Mouse (Mus musculus): ENCODE results near the gene Plin5. TPM values are rescaled to one million over a fixed set of nuclear protein-coding genes. Genes with fewer than 3 reads are reported as not detected.
"Not testable (repeated sequence)": the region's sequence is repeated elsewhere in the genome, so short reads cannot be mapped to it uniquely, and the experiment has no call there.

Plin5 gene
- total and polyA plus RNA-seq, 3 experiments: not detected

DNA sequence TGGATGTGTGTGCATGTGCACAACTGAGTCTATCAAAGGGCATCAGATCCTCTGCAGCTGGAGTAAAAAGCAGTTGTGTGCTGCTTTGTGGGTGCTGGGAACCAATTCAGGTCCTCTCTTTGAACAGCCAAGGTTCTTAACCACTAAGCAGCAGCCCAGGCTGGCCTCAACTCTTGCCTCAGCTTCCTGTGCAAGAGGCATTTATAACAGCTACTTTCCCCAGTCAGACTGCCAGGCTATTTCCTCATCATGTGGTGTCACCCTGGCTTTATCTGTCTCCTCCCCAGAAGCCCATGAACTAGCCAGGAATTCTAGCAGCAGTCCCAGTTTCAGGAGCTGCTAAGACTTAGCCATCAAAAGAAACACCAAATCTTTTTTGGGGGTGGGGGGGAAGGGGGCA, 50.9 kb downstream of the Plin5 start:
- no peaks in the 10 kb centered on the region for H3K79me2 ChIP-seq (replicated peaks; ENCODE audit: control insufficient read depth, extremely low read depth, insufficient read depth, poor library complexity, severe bottlenecking)
- H3K9me3 ChIP-seq (replicated peaks; ENCODE audit: low read length): no peaks in the 10 kb centered on the region
- peaks cover 94 to 97% of the 10 kb centered on the region in 2 experiments for H3K36me3 ChIP-seq (replicated peaks in 1 of 2; ENCODE audit: control insufficient read depth in 1 of 2, insufficient read depth in 1 of 2, low read length in 1 of 2)
- TF ChIP-seq ELF1 (IDR thresholded peaks at IDR 0.05; ENCODE audit: low read depth, low read length): no peak
- TF ChIP-seq SMC3 (IDR thresholded peaks at IDR 0.05; ENCODE audit: low read depth, low read length): no peak
- TF ChIP-seq IRF4 (IDR thresholded peaks at IDR 0.05; ENCODE audit: low read depth, low read length): no peak
- TF ChIP-seq KAT2A (IDR thresholded peaks at IDR 0.05; ENCODE audit: insufficient replicate concordance, low read length): no peak
- in situ Hi-C loops (cut with MboI; ENCODE audit: low pct_ligation_motif_present, low pct_unique_long_range_greater_than_20kb, low sequenced_read_pairs): no loop called here
- no peak overlapping the region for H3K9ac ChIP-seq (ENCODE audit: insufficient read depth, low read depth)
- dilution Hi-C loops (cut with MboI; ENCODE audit: extremely low pct_ligation_motif_present, extremely low pct_unique_long_range_greater_than_20kb, low sequenced_read_pairs): no loop called here
- no peak for DNase-seq (ENCODE audit: extremely low read depth)
- H3K4me1 ChIP-seq (ENCODE audit: control insufficient read depth in 1 of 2, insufficient read depth in 2 of 2): peaks cover 2 to 13% of the 10 kb centered on the region in 2 experiments; a peak in 2 of 4 replicates
- no peaks in the 10 kb centered on the region for H3K27me3 ChIP-seq (replicated peaks)
- H3K4me2 ChIP-seq (ENCODE audit: insufficient read depth, low read depth, poor library complexity, severe bottlenecking): no peak overlapping the region
- H3K27ac ChIP-seq (ENCODE audit: insufficient read depth, low read depth): no peak overlapping the region
- H3K4me3 ChIP-seq (replicated peaks in 1 of 3; ENCODE audit: low read depth in 2 of 3, low read length in 2 of 3, poor library complexity in 1 of 3): no peak overlapping the region

DNA sequence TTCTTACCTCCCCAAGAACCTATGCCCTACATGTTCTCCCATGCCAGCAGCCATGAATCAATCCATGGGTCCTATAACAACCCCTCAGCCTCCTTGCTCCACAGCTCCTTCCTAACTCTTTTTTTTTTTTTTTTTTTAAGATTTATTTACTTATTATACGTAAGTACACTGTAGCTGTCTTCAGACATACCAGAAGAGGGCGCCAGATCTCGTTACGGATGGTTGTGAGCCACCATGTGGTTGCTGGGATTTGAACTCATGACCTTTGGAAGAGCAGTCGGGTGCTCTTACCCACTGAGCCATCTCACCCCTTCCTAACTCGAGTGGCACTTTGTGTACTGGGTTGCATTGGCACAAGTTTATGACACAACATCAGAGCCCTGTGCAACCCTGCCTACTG, 51.7 kb downstream of the Plin5 start:
- H3K4me3 ChIP-seq (replicated peaks in 1 of 3; ENCODE audit: low read depth in 2 of 3, low read length in 2 of 3, poor library complexity in 1 of 3); dilution Hi-C loops (cut with MboI; ENCODE audit: extremely low pct_ligation_motif_present, extremely low pct_unique_long_range_greater_than_20kb, low sequenced_read_pairs); H3K79me2 ChIP-seq (replicated peaks; ENCODE audit: control insufficient read depth, extremely low read depth, insufficient read depth, poor library complexity, severe bottlenecking); H3K27ac ChIP-seq (ENCODE audit: insufficient read depth, low read depth); H3K9ac ChIP-seq (ENCODE audit: insufficient read depth, low read depth); H3K4me2 ChIP-seq (ENCODE audit: insufficient read depth, low read depth, poor library complexity, severe bottlenecking); H3K4me1 ChIP-seq (ENCODE audit: control insufficient read depth in 1 of 2, insufficient read depth in 2 of 2); DNase-seq (ENCODE audit: extremely low read depth); in situ Hi-C loops (cut with MboI; ENCODE audit: low pct_ligation_motif_present, low pct_unique_long_range_greater_than_20kb, low sequenced_read_pairs); H3K27me3 ChIP-seq (replicated peaks); H3K9me3 ChIP-seq (replicated peaks; ENCODE audit: low read length): not testable (repeated sequence)
- H3K36me3 ChIP-seq (replicated peaks in 1 of 2; ENCODE audit: control insufficient read depth in 1 of 2, insufficient read depth in 1 of 2, low read length in 1 of 2): peaks cover 93 to 97% of the 10 kb centered on the region in 2 experiments
- TF ChIP-seq CTCF (conservative IDR thresholded peaks at IDR 0.05 in 1 of 2, IDR thresholded peaks at IDR 0.05 in 1 of 2; ENCODE audit: low read depth in 2 of 2, low read length in 2 of 2): 0 out of 4 replicates have a peak, but pooled peaks of 1 of the 2 experiments have one; percentile 14

DNA sequence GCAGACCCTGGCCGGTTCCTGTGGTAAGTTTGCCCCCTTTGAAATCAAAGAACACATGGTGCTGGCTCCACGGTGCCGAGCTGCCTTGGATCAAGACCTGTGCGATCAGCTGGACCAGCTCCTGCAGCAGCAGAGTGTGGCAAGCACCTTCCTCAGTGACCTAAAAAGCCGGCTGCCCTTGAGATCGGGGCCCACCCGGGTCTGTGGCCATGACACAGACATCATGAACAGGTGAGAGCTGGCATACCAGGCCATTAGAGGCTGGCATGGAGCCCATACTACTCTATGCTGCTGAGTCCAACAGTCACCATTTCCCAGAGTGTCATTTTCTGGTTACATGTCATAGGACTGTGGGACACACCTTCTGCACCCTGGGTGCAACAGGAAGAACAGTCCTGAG, 55.3 kb downstream of the Plin5 start:
- no peak for TF ChIP-seq BHLHE40 (IDR thresholded peaks at IDR 0.05; ENCODE audit: low read depth, low read length)
- DNase-seq (ENCODE audit: extremely low read depth): no peak
- Histone ChIP-seq H3K79me2 (replicated peaks; ENCODE audit: control insufficient read depth, extremely low read depth, insufficient read depth, poor library complexity, severe bottlenecking) (no peaks in the 10 kb centered on the region), H3K27me3 (replicated peaks) (no peaks in the 10 kb centered on the region), H3K4me1 (ENCODE audit: control insufficient read depth in 1 of 2, insufficient read depth in 2 of 2) (no peaks in the 10 kb centered on the region), H3K36me3 (replicated peaks in 1 of 2; ENCODE audit: control insufficient read depth in 1 of 2, insufficient read depth in 1 of 2, low read length in 1 of 2) (peaks cover 90 to 96% of the 10 kb centered on the region in 2 experiments), H3K4me3 (replicated peaks in 1 of 3; ENCODE audit: low read depth in 2 of 3, low read length in 2 of 3, poor library complexity in 1 of 3) (no peak overlapping the region), H3K4me2 (ENCODE audit: insufficient read depth, low read depth, poor library complexity, severe bottlenecking) (no peak overlapping the region), H3K9me3 (replicated peaks; ENCODE audit: low read length) (no peaks in the 10 kb centered on the region), H3K9ac (ENCODE audit: insufficient read depth, low read depth) (no peak overlapping the region), H3K27ac (ENCODE audit: insufficient read depth, low read depth) (no peak overlapping the region)
- in situ Hi-C loops (cut with MboI; ENCODE audit: low pct_ligation_motif_present, low pct_unique_long_range_greater_than_20kb, low sequenced_read_pairs): no loop called here
- dilution Hi-C loops (cut with MboI; ENCODE audit: extremely low pct_ligation_motif_present, extremely low pct_unique_long_range_greater_than_20kb, low sequenced_read_pairs): no loop called here

Other genes with a start within 250 kb of the Plin5 start
Only the 20 nearest of the 25 such genes appear.
- 6.1 and 6.5 TPM in 2 replicates for gene Zfp119b, start 168.1 kb downstream of the Plin5 start, total RNA-seq (2012; rRNA removed)
- gene Zfp119b, start 168.1 kb downstream of the Plin5 start, total RNA-seq (2014; rRNA removed): 13.6 and 18.0 TPM in 2 replicates
- gene Zfp119b, start 168.1 kb downstream of the Plin5 start, polyA plus RNA-seq (2012; ENCODE audit: insufficient read length, low read depth): 3.1 and 3.9 TPM in 2 replicates
- gene Ebi3, start 165.0 kb downstream of the Plin5 start, total RNA-seq (2012; rRNA removed): 102 and 207 TPM in 2 replicates
- 55.0 and 60.3 TPM in 2 replicates for gene Ebi3, start 165.0 kb downstream of the Plin5 start, total RNA-seq (2014; rRNA removed)
- 87.6 and 105 TPM in 2 replicates for gene Ebi3, start 165.0 kb downstream of the Plin5 start, polyA plus RNA-seq (2012; ENCODE audit: insufficient read length, low read depth)
- gene Yju2, start 158.5 kb downstream of the Plin5 start, total RNA-seq (2012; rRNA removed): 10.1 and 10.7 TPM in 2 replicates
- 11.2 and 12.9 TPM in 2 replicates for gene Yju2, start 158.5 kb downstream of the Plin5 start, total RNA-seq (2014; rRNA removed)
- 14.4 and 15.8 TPM in 2 replicates for gene Yju2, start 158.5 kb downstream of the Plin5 start, polyA plus RNA-seq (2012; ENCODE audit: insufficient read length, low read depth)
- gene Shd, start 147.1 kb downstream of the Plin5 start, total RNA-seq (2012; rRNA removed): 0.21 and 0.47 TPM in 2 replicates
- gene Shd, start 147.1 kb downstream of the Plin5 start, total RNA-seq (2014; rRNA removed): 0.46 TPM in 1 of 2 replicates, not detected in the other
- gene Shd, start 147.1 kb downstream of the Plin5 start, polyA plus RNA-seq (2012; ENCODE audit: insufficient read length, low read depth): 0.85 and 0.87 TPM in 2 replicates
- gene Fsd1, start 131.1 kb downstream of the Plin5 start, total RNA-seq (2012; rRNA removed): 0.21 and 0.50 TPM in 2 replicates
- not detected in 2 replicates for gene Fsd1, start 131.1 kb downstream of the Plin5 start, total RNA-seq (2014; rRNA removed)
- not detected in 2 replicates for gene Fsd1, start 131.1 kb downstream of the Plin5 start, polyA plus RNA-seq (2012; ENCODE audit: insufficient read length, low read depth)
- 2.2 and 3.2 TPM in 2 replicates for gene Stap2, start 112.0 kb downstream of the Plin5 start, total RNA-seq (2012; rRNA removed)
- 0.41 and 0.52 TPM in 2 replicates for gene Stap2, start 112.0 kb downstream of the Plin5 start, total RNA-seq (2014; rRNA removed)
- 0.51 and 0.91 TPM in 2 replicates for gene Stap2, start 112.0 kb downstream of the Plin5 start, polyA plus RNA-seq (2012; ENCODE audit: insufficient read length, low read depth)
- 38.9 and 55.1 TPM in 2 replicates for gene Mpnd, start 111.9 kb downstream of the Plin5 start, total RNA-seq (2012; rRNA removed)
- 23.4 and 24.5 TPM in 2 replicates for gene Mpnd, start 111.9 kb downstream of the Plin5 start, total RNA-seq (2014; rRNA removed)
- 25.3 and 26.8 TPM in 2 replicates for gene Mpnd, start 111.9 kb downstream of the Plin5 start, polyA plus RNA-seq (2012; ENCODE audit: insufficient read length, low read depth)
- gene Sh3gl1, start 81.0 kb downstream of the Plin5 start, total RNA-seq (2012; rRNA removed): 29.3 and 33.5 TPM in 2 replicates
- 38.0 and 39.4 TPM in 2 replicates for gene Sh3gl1, start 81.0 kb downstream of the Plin5 start, total RNA-seq (2014; rRNA removed)
- 32.1 and 39.0 TPM in 2 replicates for gene Sh3gl1, start 81.0 kb downstream of the Plin5 start, polyA plus RNA-seq (2012; ENCODE audit: insufficient read length, low read depth)
- gene Chaf1a, start 77.2 kb downstream of the Plin5 start, total RNA-seq (2012; rRNA removed): 39.3 and 55.0 TPM in 2 replicates
- 18.4 and 18.6 TPM in 2 replicates for gene Chaf1a, start 77.2 kb downstream of the Plin5 start, total RNA-seq (2014; rRNA removed)
- 97.1 and 135 TPM in 2 replicates for gene Chaf1a, start 77.2 kb downstream of the Plin5 start, polyA plus RNA-seq (2012; ENCODE audit: insufficient read length, low read depth)
- gene Ubxn6, start 42.6 kb downstream of the Plin5 start, total RNA-seq (2012; rRNA removed): 26.8 and 27.8 TPM in 2 replicates
- 23.9 and 29.1 TPM in 2 replicates for gene Ubxn6, start 42.6 kb downstream of the Plin5 start, total RNA-seq (2014; rRNA removed)
- 24.6 and 26.9 TPM in 2 replicates for gene Ubxn6, start 42.6 kb downstream of the Plin5 start, polyA plus RNA-seq (2012; ENCODE audit: insufficient read length, low read depth)
- 68.9 and 79.9 TPM in 2 replicates for gene Hdgfl2, start 38.0 kb downstream of the Plin5 start, total RNA-seq (2012; rRNA removed)
- 35.3 and 41.1 TPM in 2 replicates for gene Hdgfl2, start 38.0 kb downstream of the Plin5 start, total RNA-seq (2014; rRNA removed)
- 93.6 and 126 TPM in 2 replicates for gene Hdgfl2, start 38.0 kb downstream of the Plin5 start, polyA plus RNA-seq (2012; ENCODE audit: insufficient read length, low read depth)
- gene Plin4, start 7.8 kb downstream of the Plin5 start, total RNA-seq (2012; rRNA removed): 0.04 TPM in 2 replicates
- gene Plin4, start 7.8 kb downstream of the Plin5 start, total RNA-seq (2014; rRNA removed): not detected in 2 replicates
- gene Plin4, start 7.8 kb downstream of the Plin5 start, polyA plus RNA-seq (2012; ENCODE audit: insufficient read length, low read depth): 0.04 TPM in 1 of 2 replicates, not detected in the other
- gene Lrg1, start 4.4 kb upstream of the Plin5 start, total RNA-seq (2012; rRNA removed): not detected in 2 replicates
- not detected in 2 replicates for gene Lrg1, start 4.4 kb upstream of the Plin5 start, total RNA-seq (2014; rRNA removed)
- gene Lrg1, start 4.4 kb upstream of the Plin5 start, polyA plus RNA-seq (2012; ENCODE audit: insufficient read length, low read depth): not detected in 2 replicates
- gene Sema6b, start 22.7 kb upstream of the Plin5 start, total RNA-seq (2012; rRNA removed): 1.5 and 2.2 TPM in 2 replicates
- gene Sema6b, start 22.7 kb upstream of the Plin5 start, total RNA-seq (2014; rRNA removed): 0.71 and 0.78 TPM in 2 replicates
- 1.3 TPM in 2 replicates for gene Sema6b, start 22.7 kb upstream of the Plin5 start, polyA plus RNA-seq (2012; ENCODE audit: insufficient read length, low read depth)
- 1.9 and 2.4 TPM in 2 replicates for gene Tnfaip8l1, start 44.9 kb upstream of the Plin5 start, total RNA-seq (2012; rRNA removed)
- 2.0 and 2.6 TPM in 2 replicates for gene Tnfaip8l1, start 44.9 kb upstream of the Plin5 start, total RNA-seq (2014; rRNA removed)
- gene Tnfaip8l1, start 44.9 kb upstream of the Plin5 start, polyA plus RNA-seq (2012; ENCODE audit: insufficient read length, low read depth): 1.6 and 1.9 TPM in 2 replicates
- gene Mydgf, start 66.3 kb upstream of the Plin5 start, total RNA-seq (2012; rRNA removed): 101 and 106 TPM in 2 replicates
- 85.0 and 85.5 TPM in 2 replicates for gene Mydgf, start 66.3 kb upstream of the Plin5 start, total RNA-seq (2014; rRNA removed)
- gene Mydgf, start 66.3 kb upstream of the Plin5 start, polyA plus RNA-seq (2012; ENCODE audit: insufficient read length, low read depth): 61.1 and 76.0 TPM in 2 replicates
- gene Dpp9, start 101.3 kb upstream of the Plin5 start, total RNA-seq (2012; rRNA removed): 23.0 and 23.5 TPM in 2 replicates
- gene Dpp9, start 101.3 kb upstream of the Plin5 start, total RNA-seq (2014; rRNA removed): 13.5 and 13.8 TPM in 2 replicates
- 34.9 and 37.9 TPM in 2 replicates for gene Dpp9, start 101.3 kb upstream of the Plin5 start, polyA plus RNA-seq (2012; ENCODE audit: insufficient read length, low read depth)
- gene Fem1a, start 139.2 kb upstream of the Plin5 start, total RNA-seq (2012; rRNA removed): 26.0 and 28.0 TPM in 2 replicates
- 14.9 and 17.5 TPM in 2 replicates for gene Fem1a, start 139.2 kb upstream of the Plin5 start, total RNA-seq (2014; rRNA removed)
- 14.7 and 16.6 TPM in 2 replicates for gene Fem1a, start 139.2 kb upstream of the Plin5 start, polyA plus RNA-seq (2012; ENCODE audit: insufficient read length, low read depth)
- gene Ticam1, start 159.2 kb upstream of the Plin5 start, total RNA-seq (2012; rRNA removed): 15.9 and 17.6 TPM in 2 replicates
- 4.5 and 6.4 TPM in 2 replicates for gene Ticam1, start 159.2 kb upstream of the Plin5 start, total RNA-seq (2014; rRNA removed)
- 14.6 and 18.6 TPM in 2 replicates for gene Ticam1, start 159.2 kb upstream of the Plin5 start, polyA plus RNA-seq (2012; ENCODE audit: insufficient read length, low read depth)
- 18.8 and 23.3 TPM in 2 replicates for gene Plin3, start 175.3 kb upstream of the Plin5 start, total RNA-seq (2012; rRNA removed)
- 17.0 and 17.3 TPM in 2 replicates for gene Plin3, start 175.3 kb upstream of the Plin5 start, total RNA-seq (2014; rRNA removed)
- gene Plin3, start 175.3 kb upstream of the Plin5 start, polyA plus RNA-seq (2012; ENCODE audit: insufficient read length, low read depth): 17.9 and 18.5 TPM in 2 replicates

All from CH12.LX (cell line).